Mouse (Mus musculus) left cerebral cortex, adult 9 months (tissue): ENCODE results near the gene Gnai2.
A peak's percentile ranks its signal among the peaks of the same experiment; 100 is the strongest.

ENCODE experiments used
- DNase-seq, 2 experiments: peaks; one replicate each; pipeline ENCODE4 v3.0.0; 2022; ENCODE audit warnings: low spot score in 2 of 2

Gnai2 gene

GRCm38 (mm10) chr9:107631311-107631826, 3.8 kb downstream of the Gnai2 start:
- DNase-seq: no peak

- DNase-seq: peak in 1 of 2 experiments; percentile 51
Observed at GRCm38 (mm10) chr9:107630576-107630975, 4.6 kb downstream of the Gnai2 start.

- DNase-seq: no peak
Observed at GRCm38 (mm10) chr9:107629901-107630425, 5.2 kb downstream of the Gnai2 start.

GRCm38 (mm10) chr9:107629411-107629730, 5.8 kb downstream of the Gnai2 start:
- no peak for DNase-seq

- no peak for DNase-seq
Observed at GRCm38 (mm10) chr9:107628721-107629410, 6.3 kb downstream of the Gnai2 start.

- DNase-seq: no peak
Observed at GRCm38 (mm10) chr9:107627387-107628255, 7.5 kb downstream of the Gnai2 start.

- peak in 1 of 2 experiments; percentile 82 for DNase-seq
Observed at GRCm38 (mm10) chr9:107626844-107627277, 8.3 kb downstream of the Gnai2 start.

- no peak for DNase-seq
Observed at GRCm38 (mm10) chr9:107626158-107626843, 8.9 kb downstream of the Gnai2 start.

- DNase-seq: no peak
Observed at GRCm38 (mm10) chr9:107625351-107626128, 9.6 kb downstream of the Gnai2 start.

- no peak for DNase-seq
Observed at GRCm38 (mm10) chr9:107624951-107625350, 10.2 kb downstream of the Gnai2 start.

GRCm38 (mm10) chr9:107624539-107624938, 10.6 kb downstream of the Gnai2 start:
- DNase-seq: no peak

- no peak for DNase-seq
Observed at GRCm38 (mm10) chr9:107620954-107621353, 14.2 kb downstream of the Gnai2 start.

- no peak for DNase-seq
Observed at GRCm38 (mm10) chr9:107619546-107619879, 15.7 kb downstream of the Gnai2 start.

GRCm38 (mm10) chr9:107618778-107619545, 16.2 kb downstream of the Gnai2 start:
- no peak for DNase-seq

- DNase-seq: no peak
Observed at GRCm38 (mm10) chr9:107618098-107618497, 17.1 kb downstream of the Gnai2 start.

- no peak for DNase-seq
Observed at GRCm38 (mm10) chr9:107617461-107617860, 17.7 kb downstream of the Gnai2 start.

- DNase-seq: no peak
Observed at GRCm38 (mm10) chr9:107615035-107615434, 20.1 kb downstream of the Gnai2 start.

- DNase-seq: no peak
Observed at GRCm38 (mm10) chr9:107612945-107613569, 22.1 kb downstream of the Gnai2 start.

GRCm38 (mm10) chr9:107612191-107612944, 22.8 kb downstream of the Gnai2 start:
- peak; percentile 91 to 98 for DNase-seq
